11 mouse cellular contexts compared by ENCODE assay signal in genomic region chr10:50199857-50200256, GRCm38 (mm10).
DNase-seq lines count a peak whose midpoint lies in the region; ATAC-seq and TF ChIP-seq lines count a peak whose summit lies in the region.
"Had no signal": no experiment of that assay in that cellular context is flagged by ENCODE, and none has a peak within 500 bp of the region (broad histone marks: within the 10 kb centered on the region; RNA-seq: fewer than 3 reads in every experiment).

No protein-coding gene starts in this region.

- H3K36me3 ChIP-seq in kidney, postnatal 0 days (ENCODE audit: insufficient read depth, low read length), result no peaks in the 10 kb centered on the region
- H3K36me3 ChIP-seq in forebrain, embryonic 16.5 days (ENCODE audit: control insufficient read depth, insufficient read depth), result no peaks in the 10 kb centered on the region
- H3K36me3 ChIP-seq in neural tube, embryonic 15.5 days, result no peaks in the 10 kb centered on the region
- H3K36me3 ChIP-seq: limb, embryonic 15.5 days had no signal

- H3K4me2 ChIP-seq in kidney, postnatal 0 days (ENCODE audit: low read length), result no peak overlapping the region
- H3K4me2 ChIP-seq in forebrain, embryonic 16.5 days (ENCODE audit: low read length), result no peak overlapping the region
- H3K4me2 ChIP-seq in neural tube, embryonic 15.5 days, result no peak overlapping the region
- H3K4me2 ChIP-seq: limb, embryonic 15.5 days had no signal

- no peaks in the 10 kb centered on the region for H3K4me1 ChIP-seq in kidney, postnatal 0 days (replicated peaks; ENCODE audit: insufficient read depth, low read length)
- no peaks in the 10 kb centered on the region for H3K4me1 ChIP-seq in forebrain, embryonic 16.5 days (replicated peaks; ENCODE audit: control insufficient read depth, insufficient read depth, low read length)
- no peaks in the 10 kb centered on the region for H3K4me1 ChIP-seq in neural tube, embryonic 15.5 days
- H3K4me1 ChIP-seq: limb, embryonic 15.5 days had no signal

- H3K27me3 ChIP-seq in kidney, postnatal 0 days (ENCODE audit: insufficient read depth, low read length), result no peaks in the 10 kb centered on the region
- no peaks in the 10 kb centered on the region for H3K27me3 ChIP-seq in forebrain, embryonic 16.5 days (replicated peaks; ENCODE audit: control insufficient read depth, insufficient read depth, low read length)
- no peaks in the 10 kb centered on the region for H3K27me3 ChIP-seq in neural tube, embryonic 15.5 days (replicated peaks)
- H3K27me3 ChIP-seq: limb, embryonic 15.5 days had no signal

- DNase-seq in kidney, postnatal 0 days (ENCODE audit: low spot score), result peak; percentile 53
- DNase-seq in kidney, adult 18-20 months, result no peak
- peak; percentile 45 for DNase-seq in brain, embryonic 18.5 days (ENCODE audit: low read depth, low spot score)
- DNase-seq in lung, postnatal 4 days, result no peak
- DNase-seq in yolk sac, embryonic 10.5 days (ENCODE audit: low spot score), result no peak
- no peak for DNase-seq in right cerebral cortex, postnatal 25 days
- DNase-seq: heart, postnatal 14 days; thymus, postnatal 14 days had no signal

- ATAC-seq in kidney, postnatal 0 days (replicated peaks; ENCODE audit: low FRiP score, low read depth), result peak; percentile 71; the same call in 1 of the 2 replicates
- ATAC-seq in forebrain, embryonic 16.5 days, result peak; percentile 92
- ATAC-seq in neural tube, embryonic 15.5 days (ENCODE audit: low FRiP score), result peak; percentile 89

- peak; percentile 67 for TF ChIP-seq CTCF in kidney, postnatal 0 days (IDR thresholded peaks at IDR 0.05; ENCODE audit: low read depth)

- no peak overlapping the region for H3K4me3 ChIP-seq in kidney, postnatal 0 days (replicated peaks; ENCODE audit: low read depth, low read length)
- no peak overlapping the region for H3K4me3 ChIP-seq in forebrain, embryonic 16.5 days (replicated peaks; ENCODE audit: low read length)
- no peak overlapping the region for H3K4me3 ChIP-seq in neural tube, embryonic 15.5 days (replicated peaks)
- H3K4me3 ChIP-seq: limb, embryonic 15.5 days had no signal

- no peak overlapping the region for H3K9ac ChIP-seq in kidney, postnatal 0 days (ENCODE audit: low read depth, low read length)
- H3K9ac ChIP-seq in forebrain, embryonic 16.5 days (replicated peaks; ENCODE audit: low read depth, low read length), result no peak overlapping the region
- H3K9ac ChIP-seq in neural tube, embryonic 15.5 days (replicated peaks), result no peak overlapping the region
- H3K9ac ChIP-seq: limb, embryonic 15.5 days had no signal

- no peaks in the 10 kb centered on the region for H3K9me3 ChIP-seq in kidney, postnatal 0 days (replicated peaks; ENCODE audit: low read length)
- no peaks in the 10 kb centered on the region for H3K9me3 ChIP-seq in forebrain, embryonic 16.5 days (ENCODE audit: control insufficient read depth, low read length)
- no peaks in the 10 kb centered on the region for H3K9me3 ChIP-seq in neural tube, embryonic 15.5 days (replicated peaks)
- H3K9me3 ChIP-seq: limb, embryonic 15.5 days had no signal

- no peak overlapping the region for H3K27ac ChIP-seq in kidney, postnatal 0 days
- H3K27ac ChIP-seq in forebrain, embryonic 16.5 days (ENCODE audit: low read length), result no peak overlapping the region
- no peak overlapping the region for H3K27ac ChIP-seq in neural tube, embryonic 15.5 days (replicated peaks)
- H3K27ac ChIP-seq: limb, embryonic 15.5 days had no signal

Comparison
In these comparisons a context has a peak if more than half of its experiments do, and no peak if none do; other contexts are left out.
1. DNase-seq: peak in kidney, postnatal 0 days (single experiment) and brain, embryonic 18.5 days (single experiment); none in kidney, adult 18-20 months (single experiment), lung, postnatal 4 days (0 of 2), yolk sac, embryonic 10.5 days (single experiment) and right cerebral cortex, postnatal 25 days (single experiment).
2. Peak in every context shown above with its lines, with median percentiles within 50 percentile points of each other: ATAC-seq.